Mouse (Mus musculus): ENCODE measurements at regions not wholly inside any gene's neighbourhood (a gene's known extent, or its start where the extent isn't known, plus 50 kb on each side); places are given as distances from the start of the nearest gene placed in this dataset.

DNA sequence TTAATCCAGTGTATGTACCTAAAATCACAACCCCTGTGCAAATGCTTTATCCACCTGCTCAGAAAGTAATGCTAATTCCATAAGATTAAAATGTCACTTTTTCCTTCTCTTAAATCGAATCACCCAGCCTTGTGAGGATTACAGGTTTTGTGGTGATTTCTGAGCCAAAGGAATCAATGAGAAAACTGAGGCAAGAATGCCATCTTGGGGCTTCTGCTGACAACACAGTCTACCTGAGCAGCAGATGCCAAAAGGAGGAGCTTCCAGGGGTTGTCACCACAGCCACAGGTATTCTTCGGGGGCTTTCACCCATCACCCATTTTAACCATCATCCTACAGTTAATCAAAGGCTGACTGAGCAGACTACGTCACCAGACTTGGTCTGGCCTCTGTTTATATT lies 51.4 kb upstream of the Bnip2 start:
- TF ChIP-seq CTCF (conservative IDR thresholded peaks at IDR 0.05; ENCODE audit: insufficient read depth, insufficient read length, low read depth, low read length), result no peak
- no peak for TF ChIP-seq POLR2A (IDR thresholded peaks at IDR 0.05; ENCODE audit: low read depth, low read length)
